Mouse (Mus musculus): ENCODE results near the gene Grin2d. TPM values are rescaled to one million over a fixed set of nuclear protein-coding genes. Genes with fewer than 3 reads are reported as not detected.
A peak's percentile ranks its signal among the peaks of the same experiment; 100 is the strongest.

Gene Grin2d
- polyA plus RNA-seq, 1 experiment from 2014 or later, result 4.3 TPM

DNA sequence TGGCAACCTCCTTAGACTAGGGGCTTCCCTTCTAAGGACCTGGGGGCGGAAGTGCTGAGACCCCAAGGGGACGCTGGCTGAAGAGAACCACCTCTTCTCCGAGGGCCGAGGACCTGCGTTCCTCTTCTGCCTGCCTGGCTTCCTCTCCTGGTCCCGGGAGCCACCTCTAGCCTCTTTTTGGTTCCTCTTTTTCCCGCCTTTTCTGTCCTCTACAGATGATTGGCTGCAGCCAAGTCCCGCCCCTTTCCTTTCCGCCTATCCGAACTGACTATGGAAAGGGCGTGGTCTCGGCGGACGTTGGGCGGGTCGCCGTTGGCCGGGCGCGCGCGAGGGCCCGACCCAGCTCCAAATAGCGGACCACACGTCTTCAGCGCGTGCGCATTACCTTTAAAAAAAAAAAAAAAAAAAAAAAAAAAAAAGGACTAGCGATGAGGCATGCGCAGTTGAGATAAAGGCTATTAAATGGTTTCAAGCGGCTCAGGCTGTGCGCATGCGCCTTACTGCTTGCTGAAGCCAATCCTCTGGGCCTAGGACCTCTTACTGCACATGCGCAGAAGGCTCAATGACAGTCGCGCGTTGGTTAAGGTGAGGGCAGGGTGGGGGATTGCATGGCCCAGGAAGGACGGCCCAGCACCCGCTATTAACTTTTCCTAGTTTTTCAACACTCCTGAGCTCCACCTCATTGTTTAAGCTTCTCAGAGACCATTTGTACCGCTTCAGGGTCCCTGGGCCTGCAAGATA lies 18.5 kb upstream of the Grin2d start, which contains the start of the genes Syngr4 and Tmem143:
Gene Syngr4, minus strand, starts transcription at position 198 of the 741 bp plus-strand sequence.
Gene Tmem143, plus strand, starts transcription at position 425 of the 741 bp plus-strand sequence.
- 1% methylated on average over 40 of the region's 40 CpGs for WGBS

DNA sequence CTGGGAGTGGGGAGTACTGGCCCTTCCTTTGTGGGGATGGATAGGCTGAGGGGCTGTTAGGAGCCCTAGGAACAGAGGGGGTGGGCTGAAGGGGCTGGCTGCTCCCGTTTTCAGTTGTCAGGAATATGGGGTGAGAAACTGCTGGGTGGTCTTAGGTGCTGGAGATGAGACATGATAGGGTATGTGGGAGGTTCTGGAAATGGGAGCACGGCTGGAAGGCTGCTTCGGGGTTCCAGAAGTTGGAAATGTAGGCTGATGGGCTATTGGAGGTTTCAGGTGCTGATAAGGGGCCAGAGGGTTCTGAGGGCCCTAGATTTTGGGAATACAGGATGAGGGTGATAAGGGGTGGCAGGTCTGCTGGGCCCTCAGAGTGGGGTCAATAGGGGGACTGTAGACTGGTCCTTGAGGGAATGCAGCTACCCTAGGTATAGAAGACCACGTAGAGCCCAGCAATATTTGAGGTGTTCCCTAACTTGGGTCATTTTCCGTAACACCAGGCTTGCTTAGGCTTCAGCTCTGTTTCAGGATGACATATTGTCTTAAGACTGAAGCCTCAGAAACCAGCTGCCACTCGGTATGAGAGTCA lies 17.8 kb upstream of the Grin2d start:
- Histone ChIP-seq H3K4me2 (peak overlapping the region; percentile 90), H3K27me3 (no peaks in the 10 kb centered on the region), H3K4me1 (replicated peaks) (peaks cover 15% of the 10 kb centered on the region), H3K27ac (replicated peaks) (no peak overlapping the region), H3K36me3 (no peaks in the 10 kb centered on the region), H3K9ac (no peak overlapping the region), H3K4me3 (peak overlapping the region; percentile 53), H3K9me3 (no peaks in the 10 kb centered on the region)
- peak; percentile 39; the same call in 1 of the 2 replicates for ATAC-seq (ENCODE audit: low FRiP score, low read depth)
- WGBS, result 75% methylated on average over 6 of the region's 6 CpGs

More for the DNA sequence above, 18.5 kb upstream of the Grin2d start, which contains the start of the genes Syngr4 and Tmem143:
- H3K9ac ChIP-seq, result peak within 1 kb of the TSS; percentile 62
- peak within 1 kb of the TSS; percentile 53 for H3K4me3 ChIP-seq
- no peaks in the 10 kb centered on the region for H3K27me3 ChIP-seq
- H3K4me2 ChIP-seq, result peak within 1 kb of the TSS; percentile 90
- H3K36me3 ChIP-seq, result no peaks in the 10 kb centered on the region
- no peaks in the 10 kb centered on the region for H3K9me3 ChIP-seq
- H3K27ac ChIP-seq (replicated peaks), result peak within 1 kb of the TSS; percentile 82
- ATAC-seq (ENCODE audit: low FRiP score, low read depth), result peak; percentile 93
- peaks cover 15% of the 10 kb centered on the region for H3K4me1 ChIP-seq (replicated peaks)

DNA sequence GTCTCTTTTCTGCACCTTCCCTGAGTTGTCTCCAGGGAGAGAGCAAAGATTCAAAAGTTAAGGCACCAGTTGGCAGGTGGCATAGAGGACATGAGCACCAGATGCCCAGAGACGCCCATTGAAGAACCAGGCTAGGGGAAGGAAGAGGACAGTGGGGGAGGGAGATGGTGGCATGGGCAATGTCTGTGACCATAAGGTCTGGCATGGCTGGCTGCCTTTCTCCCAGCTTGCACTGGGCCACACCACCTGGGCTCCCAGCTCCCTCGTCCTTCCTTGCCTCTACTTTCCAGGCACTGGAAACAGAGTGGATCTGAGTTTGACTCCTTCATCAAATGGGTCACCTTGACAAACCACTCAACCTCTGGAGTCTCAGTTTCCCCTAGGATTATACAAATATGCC lies 14.5 kb upstream of the Grin2d start:
- no peak for ATAC-seq (ENCODE audit: low FRiP score, low read depth)
- H3K27ac ChIP-seq (replicated peaks), result no peak overlapping the region
- no peaks in the 10 kb centered on the region for H3K9me3 ChIP-seq
- 84% methylated on average over 2 of the region's 2 CpGs for WGBS
- no peak overlapping the region for H3K4me3 ChIP-seq
- H3K4me2 ChIP-seq, result no peak overlapping the region
- peaks cover 10% of the 10 kb centered on the region for H3K4me1 ChIP-seq (replicated peaks)
- no peaks in the 10 kb centered on the region for H3K36me3 ChIP-seq
- H3K27me3 ChIP-seq, result no peaks in the 10 kb centered on the region
- H3K9ac ChIP-seq, result no peak overlapping the region

DNA sequence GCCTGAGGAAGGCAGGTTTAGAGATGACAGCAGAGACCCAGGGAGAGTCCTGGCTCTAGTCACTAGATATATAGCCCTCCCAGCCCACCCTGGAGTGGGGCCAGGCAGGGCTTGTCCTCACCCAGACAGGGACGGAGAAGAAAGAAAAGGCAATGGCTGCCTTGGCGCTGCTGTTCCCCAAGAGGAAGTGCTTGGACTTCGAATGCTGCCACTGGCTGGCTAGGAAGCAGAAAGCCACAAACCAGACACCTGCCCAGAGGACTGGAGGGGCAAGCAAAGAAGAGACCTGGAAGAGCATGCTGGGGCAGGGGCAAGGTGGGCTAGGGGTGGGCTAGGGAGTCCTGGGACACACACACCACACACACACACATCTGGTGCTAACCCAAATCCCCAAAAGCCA lies 9.1 kb upstream of the Grin2d start:
- no peak overlapping the region for H3K4me2 ChIP-seq
- no peak overlapping the region for H3K27ac ChIP-seq (replicated peaks)
- no peak overlapping the region for H3K4me3 ChIP-seq
- no peaks in the 10 kb centered on the region for H3K4me1 ChIP-seq (replicated peaks)
- H3K36me3 ChIP-seq, result peaks cover 28% of the 10 kb centered on the region
- no peaks in the 10 kb centered on the region for H3K27me3 ChIP-seq
- ATAC-seq (ENCODE audit: low FRiP score, low read depth), result no peak
- H3K9me3 ChIP-seq, result no peaks in the 10 kb centered on the region
- no peak overlapping the region for H3K9ac ChIP-seq
- WGBS, result 64% methylated on average over 3 of the region's 3 CpGs

DNA sequence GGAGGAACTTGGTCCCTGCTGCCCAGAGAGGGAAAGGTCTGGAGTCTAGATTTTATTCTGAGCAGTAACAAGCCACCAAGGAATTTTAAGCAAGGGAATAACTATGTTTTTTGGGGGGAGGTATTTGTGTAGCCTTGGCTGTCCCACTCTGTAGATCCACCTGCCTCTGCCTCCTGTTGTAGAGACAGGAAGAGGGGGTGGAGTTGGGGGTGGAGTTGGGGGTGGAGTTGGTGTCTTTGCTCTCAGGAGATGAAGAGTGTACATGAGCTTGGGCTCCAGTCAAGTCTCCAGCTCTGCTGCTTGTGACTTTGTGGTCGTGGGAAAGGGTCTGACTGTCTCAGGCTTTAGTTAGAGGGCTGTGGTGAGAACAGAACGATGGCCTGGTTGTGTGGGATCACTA lies 2.8 kb upstream of the Grin2d start:
- 94% methylated on average over 2 of the region's 2 CpGs for WGBS

DNA sequence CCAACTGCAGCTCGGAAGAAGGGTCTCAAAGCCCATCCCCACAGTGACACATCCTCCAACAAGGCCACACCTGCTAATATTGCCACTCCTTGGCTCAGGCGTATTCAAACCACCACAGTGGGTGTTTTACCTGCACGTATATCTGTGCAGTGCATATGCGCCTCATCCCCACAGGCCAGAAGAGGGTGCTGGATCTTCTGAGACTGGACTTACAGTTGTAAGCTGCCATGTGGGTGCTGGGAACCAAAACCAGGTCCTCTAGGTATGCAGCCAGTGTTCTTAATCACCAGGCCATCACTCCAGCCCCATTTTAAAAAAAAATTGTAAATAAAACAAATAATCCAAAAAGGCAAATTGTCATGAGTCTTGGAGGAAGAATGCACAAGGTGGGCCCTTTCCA lies 2.4 kb upstream of the Grin2d start:
- H3K9me3 ChIP-seq, result no peaks in the 10 kb centered on the region
- no peaks in the 10 kb centered on the region for H3K4me1 ChIP-seq (replicated peaks)
- 98% methylated on average over 4 of the region's 4 CpGs for WGBS
- H3K27ac ChIP-seq (replicated peaks), result no peak overlapping the region
- H3K4me2 ChIP-seq, result no peak overlapping the region
- H3K4me3 ChIP-seq, result no peak overlapping the region
- H3K9ac ChIP-seq, result no peak overlapping the region
- no peaks in the 10 kb centered on the region for H3K27me3 ChIP-seq
- peaks cover 91% of the 10 kb centered on the region for H3K36me3 ChIP-seq
- no peak for ATAC-seq (ENCODE audit: low FRiP score, low read depth)

More for the DNA sequence above, 2.8 kb upstream of the Grin2d start:
- H3K4me3 ChIP-seq, result no peak overlapping the region
- no peak overlapping the region for H3K27ac ChIP-seq (replicated peaks)
- no peak for ATAC-seq (ENCODE audit: low FRiP score, low read depth)
- H3K9me3 ChIP-seq, result no peaks in the 10 kb centered on the region
- no peaks in the 10 kb centered on the region for H3K27me3 ChIP-seq
- H3K4me1 ChIP-seq (replicated peaks), result no peaks in the 10 kb centered on the region
- H3K4me2 ChIP-seq, result no peak overlapping the region
- peaks cover 86% of the 10 kb centered on the region for H3K36me3 ChIP-seq
- H3K9ac ChIP-seq, result no peak overlapping the region

DNA sequence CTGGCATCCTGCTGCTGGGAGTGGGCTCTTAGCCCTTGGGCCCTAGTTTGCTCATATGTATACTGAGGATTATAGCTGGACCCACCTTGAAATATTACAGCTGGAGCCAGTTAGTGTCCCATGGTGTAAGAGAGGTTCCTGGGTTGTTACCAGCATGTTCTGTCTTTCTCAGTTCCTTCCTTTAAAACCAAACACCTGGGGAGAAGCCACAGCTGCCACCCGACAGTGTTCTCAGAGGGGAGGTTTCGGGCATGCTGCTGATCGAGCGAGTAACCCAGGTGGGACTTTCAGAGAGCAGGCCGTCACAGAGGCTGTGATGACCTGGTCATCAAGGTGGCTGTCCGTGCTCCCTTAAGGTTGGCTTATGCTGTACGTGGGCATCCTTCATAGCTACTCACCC lies 1.3 kb downstream of the Grin2d start:
- Histone ChIP-seq H3K9me3 (no peaks in the 10 kb centered on the region), H3K36me3 (peaks cover 68% of the 10 kb centered on the region), H3K27ac (replicated peaks) (no peak overlapping the region), H3K4me3 (no peak overlapping the region), H3K4me1 (replicated peaks) (peaks cover 20% of the 10 kb centered on the region), H3K27me3 (no peaks in the 10 kb centered on the region), H3K9ac (no peak overlapping the region), H3K4me2 (no peak overlapping the region)
- ATAC-seq (ENCODE audit: low FRiP score, low read depth), result no peak
- WGBS, result 94% methylated on average over 7 of the region's 7 CpGs

DNA sequence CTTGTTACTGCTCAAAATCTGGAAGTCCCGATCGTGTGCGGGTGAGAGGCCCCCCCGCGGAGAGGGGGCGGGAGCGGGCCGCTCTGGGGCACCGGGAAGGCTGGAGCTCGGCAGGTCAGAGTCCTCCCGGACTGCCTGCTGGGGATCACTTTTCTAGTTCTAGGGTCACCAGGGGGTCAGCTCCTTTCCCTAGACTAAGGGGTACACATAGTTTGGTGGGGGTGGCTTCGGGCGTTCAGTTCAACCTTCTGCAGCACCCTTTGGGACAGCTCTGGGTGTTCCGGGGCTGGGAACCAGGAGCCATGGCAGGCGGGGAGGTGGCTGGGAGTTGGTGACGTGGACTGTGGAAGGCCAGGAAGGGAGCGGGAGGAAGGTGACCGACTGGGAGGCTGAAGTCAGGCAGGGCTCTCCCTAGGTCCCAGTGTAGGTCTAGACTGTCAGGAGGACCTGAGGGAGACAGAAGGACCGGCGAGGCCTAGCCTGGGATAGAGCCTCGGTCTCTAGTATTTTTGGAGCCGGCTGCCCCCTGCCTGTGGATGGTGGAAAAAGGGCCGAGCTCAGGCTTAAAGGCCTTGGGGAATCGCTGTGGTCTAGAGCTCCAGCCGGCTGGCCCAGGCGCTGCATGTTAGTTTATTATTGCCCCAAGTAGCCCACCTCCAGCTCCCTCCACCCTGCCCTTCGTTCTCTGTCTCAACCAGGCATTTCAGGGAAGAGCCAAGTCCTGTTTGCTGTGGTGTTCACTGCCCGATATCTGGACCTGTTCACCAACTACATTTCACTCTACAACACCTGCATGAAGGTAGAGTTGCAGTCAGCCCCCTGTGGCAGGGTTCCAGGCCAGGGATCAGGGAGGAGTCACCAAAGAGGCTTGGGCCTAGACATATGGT lies 4.9 kb downstream of the Grin2d start:
- Histone ChIP-seq H3K4me1 (replicated peaks) (peaks cover 47% of the 10 kb centered on the region), H3K9ac (peak overlapping the region; percentile 95), H3K4me2 (peak overlapping the region; percentile 72), H3K4me3 (peak overlapping the region; percentile 84), H3K9me3 (no peaks in the 10 kb centered on the region), H3K27ac (replicated peaks) (peak overlapping the region; percentile 86), H3K36me3 (peaks cover 34% of the 10 kb centered on the region), H3K27me3 (no peaks in the 10 kb centered on the region)
- ATAC-seq (ENCODE audit: low FRiP score, low read depth), result peak; percentile 36; the same call in 1 of the 2 replicates
- WGBS, result 3% methylated on average over 28 of the region's 28 CpGs

DNA sequence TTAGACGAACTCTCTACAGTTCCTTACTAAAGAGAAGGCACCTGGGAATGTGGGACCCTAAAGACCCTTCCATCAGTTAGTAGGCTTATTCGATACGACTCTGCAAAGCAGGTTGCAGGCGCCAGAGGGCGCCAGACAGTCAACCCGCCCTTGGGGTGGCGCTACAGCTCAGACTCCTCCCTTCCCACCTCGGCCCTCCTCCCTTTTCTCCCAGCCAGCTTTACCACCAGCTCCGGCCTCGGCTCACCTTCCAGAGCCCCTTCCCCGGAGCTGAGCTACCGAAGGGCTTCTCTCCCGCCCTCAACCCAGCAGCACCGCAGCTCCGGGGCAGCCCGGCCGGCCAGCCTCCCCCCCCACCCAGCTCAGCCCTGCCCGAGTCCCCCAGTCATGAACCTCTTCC lies 5.6 kb downstream of the Grin2d start, which contains the start of gene Kdelr1:
Gene Kdelr1, plus strand, starts transcription at position 149 of the 400 bp plus-strand sequence.
- Histone ChIP-seq H3K9ac (peak within 1 kb of the TSS; percentile 95), H3K27me3 (no peaks in the 10 kb centered on the region), H3K4me3 (peak within 1 kb of the TSS; percentile 84), H3K9me3 (no peaks in the 10 kb centered on the region), H3K4me2 (peak within 1 kb of the TSS; percentile 72), H3K27ac (replicated peaks) (peak within 1 kb of the TSS; percentile 86), H3K36me3 (peaks cover 29% of the 10 kb centered on the region), H3K4me1 (replicated peaks) (peaks cover 54% of the 10 kb centered on the region)
- ATAC-seq (ENCODE audit: low FRiP score, low read depth), result peak; percentile 66
- WGBS, result under 1% methylated on average over 17 of the region's 18 CpGs

DNA sequence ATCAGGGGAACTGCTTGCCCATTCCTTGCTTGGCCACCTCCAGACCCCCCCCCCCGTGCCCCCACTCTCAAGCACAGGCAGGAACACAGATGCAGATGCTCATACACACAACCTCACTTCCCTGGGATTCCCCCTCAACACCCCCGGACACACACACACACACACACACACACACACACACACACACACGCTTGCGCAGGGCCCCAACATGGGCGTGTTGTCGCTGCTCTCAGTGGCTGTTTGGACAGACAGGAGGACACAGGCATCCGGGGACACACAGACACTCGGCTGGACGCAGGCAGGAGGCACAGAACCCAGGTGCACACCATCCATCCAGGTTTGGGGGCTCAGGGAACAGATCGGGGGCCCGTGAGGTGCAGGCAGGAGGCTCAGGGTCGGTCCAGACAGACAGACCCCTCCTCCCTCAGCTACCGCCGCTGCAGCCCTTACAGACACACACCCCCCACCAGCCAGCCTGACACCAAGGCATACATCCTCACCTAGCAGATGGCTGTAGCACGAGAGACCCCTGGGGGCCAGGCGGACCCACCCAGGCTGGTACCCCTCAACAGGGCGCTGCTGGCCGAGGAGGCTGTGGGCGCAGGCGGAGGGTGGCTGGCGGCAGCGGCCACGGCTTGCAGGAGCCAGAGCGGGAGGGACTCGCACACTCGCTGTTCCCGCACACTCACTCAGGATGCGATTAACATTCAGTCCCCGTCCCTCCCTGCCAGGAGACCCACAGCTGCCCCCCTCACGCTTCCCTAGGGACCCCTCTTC lies 7.7 kb downstream of the Grin2d start:
- WGBS, result 1% methylated on average over 30 of the region's 30 CpGs

DNA sequence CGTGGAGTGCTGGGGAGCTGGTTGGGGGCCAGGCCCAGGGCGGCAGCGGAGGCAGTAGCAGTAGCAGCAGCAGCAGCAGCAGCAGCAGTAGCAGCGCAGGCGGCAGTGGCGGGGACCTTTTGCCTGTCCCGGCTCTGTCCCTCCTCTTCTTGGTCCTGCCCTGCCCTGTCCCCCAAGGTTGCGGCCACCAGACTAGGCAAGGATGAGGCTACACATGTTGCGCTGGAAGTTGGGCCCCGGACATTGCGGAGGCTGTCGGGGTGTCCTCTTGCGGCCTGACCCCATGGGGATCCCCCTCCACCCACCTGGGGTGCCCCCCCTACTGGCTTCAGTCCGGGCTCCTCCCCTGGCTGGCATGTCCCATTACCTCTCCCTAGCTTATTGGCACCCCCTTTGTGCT lies 8.4 kb downstream of the Grin2d start:
- Histone ChIP-seq H3K9ac (peak overlapping the region; percentile 75), H3K4me2 (peak overlapping the region; percentile 71), H3K27ac (replicated peaks) (peak overlapping the region; percentile 73), H3K9me3 (no peaks in the 10 kb centered on the region), H3K36me3 (0 out of 2 replicates have a peak, but pooled peaks cover 2% of the 10 kb centered on the region), H3K27me3 (no peaks in the 10 kb centered on the region), H3K4me3 (peak overlapping the region; percentile 59), H3K4me1 (replicated peaks) (peaks cover 57% of the 10 kb centered on the region)
- no peak for ATAC-seq (ENCODE audit: low FRiP score, low read depth)
- WGBS, result 2% methylated on average over 14 of the region's 14 CpGs

More for the DNA sequence above, 7.7 kb downstream of the Grin2d start:
- Histone ChIP-seq H3K4me2 (peak overlapping the region; percentile 71), H3K9ac (peak overlapping the region; percentile 75), H3K4me1 (replicated peaks) (peaks cover 61% of the 10 kb centered on the region), H3K9me3 (no peaks in the 10 kb centered on the region), H3K4me3 (peak overlapping the region; percentile 59), H3K36me3 (peaks cover 7% of the 10 kb centered on the region; the same call in 1 of the 2 replicates), H3K27me3 (no peaks in the 10 kb centered on the region), H3K27ac (replicated peaks) (peak overlapping the region; percentile 73)
- 0 out of 2 replicates have a peak, but pooled peaks have one; percentile 0 for ATAC-seq (ENCODE audit: low FRiP score, low read depth)
